Mouse (Mus musculus): ENCODE data around the gene Tacc2.

The Tacc2 gene

DNA sequence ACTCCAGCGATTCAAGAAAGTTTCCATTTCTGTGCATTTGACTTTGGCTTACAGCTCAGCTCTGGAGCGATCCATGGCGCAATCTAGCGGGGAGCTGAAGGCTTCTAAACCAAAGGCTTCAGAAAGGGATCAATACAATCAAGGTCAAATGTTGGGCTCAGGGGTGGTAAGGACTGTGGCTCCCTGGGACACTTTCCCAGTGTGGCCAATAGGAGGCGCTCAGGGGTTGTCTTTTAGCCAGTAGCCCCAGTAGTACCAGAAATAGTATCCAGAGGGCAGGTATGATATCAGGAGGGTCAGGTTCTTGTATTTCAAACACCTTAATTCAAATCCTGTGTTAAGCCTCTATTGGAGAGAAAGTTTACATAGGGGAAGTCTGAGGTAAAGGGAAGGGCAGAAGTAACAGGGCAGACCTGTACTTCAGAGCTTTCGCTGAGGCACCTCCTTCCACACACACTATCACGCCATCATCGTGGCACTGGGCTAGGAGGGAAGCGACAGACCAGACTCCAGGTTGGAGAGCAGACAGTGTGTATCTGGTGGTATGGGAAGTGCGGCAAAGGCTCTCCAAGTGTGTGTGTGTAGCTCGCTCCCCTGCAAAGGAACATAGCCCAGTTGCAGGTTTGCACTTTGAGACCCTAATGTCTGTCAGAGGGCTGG, 196.1 kb downstream of the Tacc2 start:
- DNase-seq (ENCODE audit: low read depth, low spot score), result no peak

DNA sequence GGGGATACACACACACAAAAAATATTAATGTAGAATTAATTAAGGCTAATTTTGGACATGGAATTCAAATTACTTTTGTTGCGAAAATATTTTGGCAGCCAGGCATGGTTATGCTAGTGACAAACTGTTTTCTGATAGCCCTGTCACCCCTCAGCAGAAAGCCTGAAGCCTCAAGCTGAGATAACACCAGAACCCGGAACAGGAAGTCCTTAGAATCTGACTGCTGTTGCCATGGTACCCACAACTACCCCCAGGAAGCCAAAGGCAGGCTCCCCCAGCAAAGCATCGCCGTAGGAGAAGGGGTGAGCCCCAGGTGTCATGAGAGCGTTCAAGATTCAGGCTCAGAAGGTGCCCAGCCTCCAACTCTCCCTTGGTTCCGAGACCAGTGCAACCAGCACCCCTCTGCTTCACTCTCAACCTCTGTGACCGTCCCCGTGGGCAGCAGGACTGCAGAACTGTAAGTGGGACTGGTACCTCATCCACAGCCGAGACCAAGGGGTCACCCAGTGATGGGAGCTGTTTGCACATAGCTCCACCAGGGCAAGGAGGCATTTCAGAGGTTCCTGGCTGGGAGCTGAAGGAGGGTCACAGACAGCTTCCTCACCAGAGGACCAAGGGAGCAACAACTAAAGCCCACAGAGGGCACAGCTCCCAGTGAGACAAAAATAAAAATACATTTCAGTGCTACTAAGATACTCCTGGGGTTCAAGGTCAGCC, 196.8 kb downstream of the Tacc2 start, which contains the start of gene Btbd16:
Gene Btbd16 (plus strand): TSS at position 156 of the 717 bp plus-strand sequence.
- DNase-seq (ENCODE audit: low read depth, low spot score), result no peak

- no peak for DNase-seq (ENCODE audit: low read depth, low spot score)
These were observed 203.7 kb downstream of the Tacc2 start for GRCm38 (mm10) chr7:130780866-130781419.

DNA sequence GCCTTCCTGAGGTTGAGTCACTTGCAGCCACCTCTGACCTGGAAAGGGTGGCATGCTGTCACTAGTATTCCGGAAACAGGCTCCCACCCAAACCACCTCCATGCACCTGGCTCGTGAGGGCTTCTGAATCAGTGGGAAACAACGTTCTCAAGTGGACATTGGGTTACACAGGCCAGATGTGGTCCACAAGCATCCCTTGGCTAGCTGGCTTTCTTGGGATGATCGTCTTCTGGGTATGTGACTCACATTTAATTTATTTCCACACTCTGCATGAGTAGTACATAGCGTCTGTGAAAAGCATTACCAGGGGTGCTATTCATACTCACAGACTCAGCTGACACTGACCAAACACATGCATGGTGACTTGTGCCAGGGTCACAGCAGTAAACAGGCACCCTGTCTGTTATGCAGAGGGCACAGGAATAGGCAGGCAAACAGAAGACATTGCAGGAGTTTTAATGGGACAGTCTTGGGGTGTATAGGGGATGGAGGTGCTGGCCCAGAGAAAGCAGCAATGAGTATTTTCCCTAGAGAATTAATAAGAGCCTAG, 205.3 kb downstream of the Tacc2 start:
- DNase-seq (ENCODE audit: low read depth, low spot score), result no peak

DNA sequence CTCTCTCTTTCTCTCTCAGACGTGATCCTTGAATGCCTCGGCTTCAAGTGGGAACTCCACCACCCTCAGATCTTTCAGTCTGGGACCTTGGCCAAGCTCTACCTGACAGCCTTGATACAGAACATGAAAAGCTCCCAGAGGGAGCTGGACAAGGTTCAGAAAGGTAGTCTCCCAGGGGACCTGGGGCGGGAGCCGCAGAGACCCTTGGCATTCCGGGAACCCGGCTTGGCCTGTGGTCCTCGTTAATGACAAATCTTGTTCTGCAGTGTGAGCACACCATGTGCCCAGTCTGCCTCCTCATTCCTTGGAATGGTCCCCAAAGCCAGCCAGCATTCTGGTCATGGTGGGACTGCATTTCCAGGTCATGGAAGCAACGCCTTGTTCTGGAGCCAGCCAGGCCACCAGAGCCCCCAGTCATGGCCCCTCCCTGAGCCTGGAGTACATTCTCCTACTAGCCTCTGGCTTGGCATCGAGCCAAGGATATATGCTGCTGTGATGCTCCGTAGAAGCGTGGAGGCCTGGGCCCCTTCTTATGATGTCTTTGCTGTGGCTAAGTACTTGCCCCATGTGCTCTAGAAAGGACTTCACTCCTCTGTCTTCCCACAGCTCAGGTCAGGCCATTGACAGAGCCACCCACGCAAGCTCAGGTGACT, 208.8 kb downstream of the Tacc2 start:
- DNase-seq (ENCODE audit: low read depth, low spot score), result no peak

DNA sequence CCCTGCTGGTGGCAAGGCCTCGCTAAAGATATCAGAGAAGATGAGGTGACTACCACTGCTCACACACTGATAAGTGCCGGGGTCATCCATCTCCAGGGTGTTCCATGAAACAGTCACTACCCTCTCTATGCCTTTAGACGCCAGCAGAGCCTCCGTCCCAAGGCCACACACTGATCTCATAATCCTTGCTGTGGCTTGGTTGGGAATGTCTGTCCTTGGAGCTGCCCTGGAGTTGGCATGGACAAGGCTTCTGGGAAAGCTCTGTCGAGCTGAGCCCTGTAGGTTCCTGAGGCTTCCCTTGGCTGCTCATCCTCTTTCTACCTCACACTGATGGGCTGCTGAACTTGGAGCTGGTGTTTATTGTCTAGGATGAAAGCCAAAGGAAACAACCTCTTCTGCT, 209.5 kb downstream of the Tacc2 start:
- no peak for DNase-seq (ENCODE audit: low read depth, low spot score)

GRCm38 (mm10) chr7:130787537-130787936, 210.3 kb downstream of the Tacc2 start:
- DNase-seq (ENCODE audit: low read depth, low spot score), result no peak

GRCm38 (mm10) chr7:130788950-130789349, 211.7 kb downstream of the Tacc2 start:
- DNase-seq (ENCODE audit: low read depth, low spot score), result no peak

GRCm38 (mm10) chr7:130789456-130789855, 212.2 kb downstream of the Tacc2 start:
- no peak for DNase-seq (ENCODE audit: low read depth, low spot score)

DNA sequence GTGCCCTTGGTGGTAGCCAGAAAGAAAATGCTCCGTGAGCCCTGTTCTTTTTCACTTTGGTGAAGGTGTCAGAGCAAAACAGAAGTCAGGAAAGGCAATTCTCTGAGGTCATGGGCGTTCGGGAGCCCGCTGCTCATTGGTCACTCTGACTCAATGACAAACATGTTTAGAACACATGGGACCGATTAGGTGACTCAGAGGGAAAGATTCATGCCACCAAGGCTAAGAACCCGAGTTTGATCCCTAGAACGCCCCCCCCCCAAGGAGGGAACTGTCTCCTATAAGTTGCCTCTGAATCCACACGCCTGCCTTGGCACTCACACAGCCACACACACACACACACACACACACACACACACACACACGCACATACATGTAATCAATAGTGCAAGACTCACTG, 216.4 kb downstream of the Tacc2 start:
- DNase-seq (ENCODE audit: low read depth, low spot score), result no peak

DNA sequence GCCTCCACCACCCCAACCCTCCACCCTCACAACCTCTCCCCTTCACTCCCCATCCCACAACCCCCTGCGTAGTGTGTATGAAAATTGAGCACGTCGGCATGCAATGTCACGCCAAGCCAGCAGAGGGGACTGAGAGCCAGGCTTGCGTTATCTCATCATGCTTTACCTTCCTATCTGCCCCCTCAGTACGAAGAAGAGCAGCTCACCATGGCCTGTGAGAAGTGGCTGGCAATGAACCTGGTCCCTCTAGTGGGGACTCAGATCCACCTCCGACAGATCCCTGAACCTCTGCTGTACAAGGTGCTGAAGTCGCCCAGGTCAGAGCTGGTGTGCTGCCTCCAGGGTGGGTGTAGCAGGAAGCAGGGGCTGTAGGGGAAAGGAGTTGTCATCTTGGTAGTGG, 219.5 kb downstream of the Tacc2 start:
- DNase-seq (ENCODE audit: low read depth, low spot score), result no peak

DNA sequence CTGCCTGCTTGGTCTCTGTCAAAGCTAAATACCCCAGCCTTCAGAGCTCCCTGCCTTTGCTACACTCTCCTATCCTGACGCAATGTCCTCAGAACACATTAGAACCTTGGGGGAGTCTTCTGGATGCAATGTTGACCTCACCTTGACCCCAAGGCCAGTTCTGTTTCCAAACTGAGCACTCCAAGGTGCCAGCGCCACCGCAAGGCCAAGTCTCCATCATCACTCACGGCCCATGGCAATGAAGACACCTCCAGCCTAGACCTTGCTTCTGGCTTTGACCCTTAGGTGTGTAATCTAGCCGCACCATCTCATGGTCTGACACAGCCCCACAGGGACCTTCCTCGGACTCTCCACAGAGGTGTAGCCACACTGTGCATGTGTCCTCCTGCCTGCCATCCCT, 220.3 kb downstream of the Tacc2 start:
- DNase-seq (ENCODE audit: low read depth, low spot score), result no peak

- DNase-seq (ENCODE audit: low read depth, low spot score), result no peak
These were observed 222.2 kb downstream of the Tacc2 start for GRCm38 (mm10) chr7:130799418-130799817.

- DNase-seq (ENCODE audit: low read depth, low spot score), result no peak
These were observed 223.4 kb downstream of the Tacc2 start for GRCm38 (mm10) chr7:130800681-130801080.

DNA sequence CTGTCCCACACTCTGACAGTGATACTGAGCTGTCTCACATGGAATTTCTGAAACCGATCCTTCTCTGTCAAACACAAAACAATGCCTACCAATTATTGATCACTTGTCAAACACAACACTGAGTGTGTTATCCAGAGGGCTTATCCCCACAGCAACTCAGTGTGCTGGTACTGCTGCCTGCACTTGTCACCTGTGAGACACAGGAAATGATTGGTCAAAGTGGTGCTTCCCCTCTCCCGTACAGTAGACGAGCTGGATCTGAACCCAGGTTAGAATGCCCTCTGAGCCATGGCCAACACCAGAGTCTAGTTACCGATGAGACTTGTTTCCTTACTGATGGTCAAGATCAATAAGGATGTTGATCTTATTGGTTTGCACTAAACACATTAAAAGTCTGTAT, 224.6 kb downstream of the Tacc2 start:
- DNase-seq (ENCODE audit: low read depth, low spot score), result no peak

GRCm38 (mm10) chr7:130803251-130803825, 226.1 kb downstream of the Tacc2 start:
- no peak for DNase-seq (ENCODE audit: low read depth, low spot score)

DNA sequence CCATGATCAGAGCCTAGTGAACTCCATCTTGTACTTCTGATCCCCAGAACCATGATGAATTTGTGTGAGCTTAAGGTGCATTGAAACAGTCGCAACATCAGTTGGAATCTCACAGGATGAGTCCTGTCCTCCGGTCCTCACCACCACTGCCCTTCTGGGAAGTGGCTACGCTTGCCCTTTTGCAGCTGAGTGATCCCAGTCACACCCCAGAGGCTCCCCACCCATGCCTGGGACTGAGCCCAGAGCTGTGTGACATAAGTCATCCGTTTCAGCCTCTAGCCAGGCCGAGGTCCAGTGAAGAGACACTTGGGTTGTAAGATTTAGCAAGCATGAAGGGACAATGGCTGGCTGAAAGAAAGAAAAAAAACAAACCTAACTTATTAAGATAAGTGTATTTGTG, 227.8 kb downstream of the Tacc2 start:
- no peak for DNase-seq (ENCODE audit: low read depth, low spot score)

- DNase-seq (ENCODE audit: low read depth, low spot score), result no peak
These were observed 230.5 kb downstream of the Tacc2 start for GRCm38 (mm10) chr7:130807749-130808148.

- DNase-seq (ENCODE audit: low read depth, low spot score), result no peak
These were observed 231.5 kb downstream of the Tacc2 start for GRCm38 (mm10) chr7:130808694-130809093.

- no peak for DNase-seq (ENCODE audit: low read depth, low spot score)
These were observed 233.0 kb downstream of the Tacc2 start for GRCm38 (mm10) chr7:130810238-130810637.

- DNase-seq (ENCODE audit: low read depth, low spot score), result no peak
These were observed 235.2 kb downstream of the Tacc2 start for GRCm38 (mm10) chr7:130812407-130812806.

All from brain, embryonic 18.5 days (tissue).